Mouse (Mus musculus): Measurements from ENCODE around the gene Erfe.

DNA sequence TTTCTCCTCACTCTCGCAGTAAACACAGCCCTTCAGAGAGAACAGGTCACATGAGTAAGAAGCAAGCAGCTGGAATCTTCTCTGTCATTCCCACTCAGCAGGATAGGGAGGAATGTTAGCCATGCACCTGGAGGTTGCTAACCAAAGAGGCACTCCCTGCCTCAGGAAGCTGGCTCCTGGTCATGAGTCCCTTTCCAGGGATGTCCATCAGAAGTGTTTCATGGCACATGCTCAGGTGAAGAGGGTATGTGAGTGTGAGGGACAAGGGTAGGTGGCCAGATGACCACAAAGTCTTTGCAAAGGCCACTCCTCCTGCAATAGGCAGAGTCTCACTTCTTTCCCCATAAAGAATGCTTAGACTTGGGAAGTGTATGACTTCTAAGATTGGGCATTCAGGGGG lies 51.8 kb downstream of the Erfe start:
- TF ChIP-seq CTCF (IDR thresholded peaks at IDR 0.05; ENCODE audit: low read depth) (no peak), EP300 (IDR thresholded peaks at IDR 0.05; ENCODE audit: low read depth) (no peak)

All from liver, postnatal 0 days (tissue).